Mouse (Mus musculus) E14TG2a.4 (cell line): ENCODE results near the gene Atp1a1.

Experiments used
- H3K27me3 ChIP-seq: 2 replicates; pipeline ENCODE4 v1.6.1; 2014; ENCODE audit warnings: low read length, control low read depth; ENCODE audit not compliant: insufficient read depth
- H3K36me3 ChIP-seq: 2 replicates; pipeline ENCODE4 v1.6.1; 2014; ENCODE audit warnings: low read length, control low read depth; ENCODE audit not compliant: insufficient read depth
- H3K4me1 ChIP-seq: replicated peaks from 2 replicates; pipeline ENCODE4 v1.6.1; 2014; ENCODE audit warnings: low read depth, low read length, control low read depth
- H3K4me3 ChIP-seq: replicated peaks from 2 replicates; pipeline ENCODE4 v1.5.1; 2014; ENCODE audit warnings: mild to moderate bottlenecking, low read length
- H3K9me3 ChIP-seq: 2 replicates; pipeline ENCODE4 v1.6.1; 2014; ENCODE audit warnings: low read length, control low read depth
- CTCF ChIP-seq: conservative IDR thresholded peaks from 2 replicates; pipeline ENCODE4 v1.5.1; 2014; ENCODE audit warnings: low read length
- NANOG ChIP-seq: IDR thresholded peaks from 2 replicates; pipeline ENCODE4 v1.6.1; 2014; ENCODE audit warnings: borderline replicate concordance, low read length, mixed read lengths
- POU5F1 ChIP-seq: IDR thresholded peaks from 2 replicates; pipeline ENCODE4 v1.6.1; 2014; ENCODE audit warnings: low read length, borderline replicate concordance

The Atp1a1 gene

GRCm38 (mm10) chr3:101560841-101561522, 43.5 kb downstream of the Atp1a1 start:
- Histone ChIP-seq H3K36me3 (no peaks in the 10 kb centered on the region), H3K9me3 (no peaks in the 10 kb centered on the region), H3K27me3 (no peaks in the 10 kb centered on the region), H3K4me1 (peaks cover 7% of the 10 kb centered on the region), H3K4me3 (no peak overlapping the region)
- TF ChIP-seq POU5F1 (no peak), CTCF (no peak), NANOG (no peak)

GRCm38 (mm10) chr3:101556712-101557111, 47.8 kb downstream of the Atp1a1 start:
- Histone ChIP-seq H3K4me3 (no peak overlapping the region), H3K4me1 (peaks cover 3% of the 10 kb centered on the region), H3K9me3 (no peaks in the 10 kb centered on the region), H3K27me3 (no peaks in the 10 kb centered on the region), H3K36me3 (no peaks in the 10 kb centered on the region)
- TF ChIP-seq POU5F1 (no peak), CTCF (no peak), NANOG (no peak)

GRCm38 (mm10) chr3:101552621-101553620, 51.6 kb downstream of the Atp1a1 start:
- H3K4me1 ChIP-seq = peaks cover 17% of the 10 kb centered on the region
- TF ChIP-seq CTCF (no peak), NANOG (no peak), POU5F1 (no peak)
- no peak overlapping the region for H3K4me3 ChIP-seq
- peaks cover 5% of the 10 kb centered on the region; the same call in 1 of the 2 replicates for H3K27me3 ChIP-seq
- H3K9me3 ChIP-seq = no peaks in the 10 kb centered on the region
- H3K36me3 ChIP-seq = no peaks in the 10 kb centered on the region

- H3K36me3 ChIP-seq = no peaks in the 10 kb centered on the region
- peaks cover 5% of the 10 kb centered on the region; the same call in 1 of the 2 replicates for H3K27me3 ChIP-seq
- peak overlapping the region; percentile 43 for H3K4me3 ChIP-seq
- peaks cover 17% of the 10 kb centered on the region for H3K4me1 ChIP-seq
- no peaks in the 10 kb centered on the region for H3K9me3 ChIP-seq
- TF ChIP-seq NANOG (no peak), POU5F1 (no peak)
Observed at GRCm38 (mm10) chr3:101551457-101552230, 52.8 kb downstream of the Atp1a1 start.

GRCm38 (mm10) chr3:101549749-101550148, 54.7 kb downstream of the Atp1a1 start:
- Histone ChIP-seq H3K27me3 (peaks cover 5% of the 10 kb centered on the region; the same call in 1 of the 2 replicates), H3K4me1 (peaks cover 17% of the 10 kb centered on the region), H3K9me3 (no peaks in the 10 kb centered on the region), H3K4me3 (no peak overlapping the region), H3K36me3 (no peaks in the 10 kb centered on the region)
- no peak for TF ChIP-seq CTCF
- TF ChIP-seq POU5F1 = no peak

GRCm38 (mm10) chr3:101544116-101544515, 60.4 kb downstream of the Atp1a1 start:
- Histone ChIP-seq H3K4me1 (no peaks in the 10 kb centered on the region), H3K36me3 (no peaks in the 10 kb centered on the region), H3K27me3 (no peaks in the 10 kb centered on the region), H3K9me3 (0 out of 2 replicates have a peak, but pooled peaks cover 9% of the 10 kb centered on the region), H3K4me3 (no peak overlapping the region)
- TF ChIP-seq CTCF (no peak), NANOG (no peak), POU5F1 (no peak)

- Histone ChIP-seq H3K4me1 (no peaks in the 10 kb centered on the region), H3K4me3 (no peak overlapping the region), H3K27me3 (peaks cover 7% of the 10 kb centered on the region; the same call in 1 of the 2 replicates), H3K9me3 (0 out of 2 replicates have a peak, but pooled peaks cover 9% of the 10 kb centered on the region), H3K36me3 (no peaks in the 10 kb centered on the region)
- TF ChIP-seq NANOG (no peak), POU5F1 (no peak), CTCF (no peak)
Observed at GRCm38 (mm10) chr3:101541571-101541970, 62.9 kb downstream of the Atp1a1 start.

GRCm38 (mm10) chr3:101540568-101540967, 63.9 kb downstream of the Atp1a1 start:
- H3K4me3 ChIP-seq = no peak overlapping the region
- TF ChIP-seq CTCF (no peak), NANOG (no peak)
- H3K27me3 ChIP-seq = peaks cover 7% of the 10 kb centered on the region; the same call in 1 of the 2 replicates
- 0 out of 2 replicates have a peak, but pooled peaks cover 9% of the 10 kb centered on the region for H3K9me3 ChIP-seq
- no peaks in the 10 kb centered on the region for H3K4me1 ChIP-seq
- no peaks in the 10 kb centered on the region for H3K36me3 ChIP-seq

GRCm38 (mm10) chr3:101536322-101536721, 68.2 kb downstream of the Atp1a1 start:
- peaks cover 7% of the 10 kb centered on the region; the same call in 1 of the 2 replicates for H3K27me3 ChIP-seq
- no peak overlapping the region for H3K4me3 ChIP-seq
- peaks cover 15% of the 10 kb centered on the region for H3K4me1 ChIP-seq
- H3K36me3 ChIP-seq = no peaks in the 10 kb centered on the region
- TF ChIP-seq NANOG = no peak
- TF ChIP-seq CTCF = no peak
- no peak for TF ChIP-seq POU5F1
- no peaks in the 10 kb centered on the region for H3K9me3 ChIP-seq
